Mouse (Mus musculus) spleen, adult 2 months (tissue): Measurements from ENCODE around the gene Arsa.

ENCODE experiments used
- CTCF ChIP-seq: fragments of 200-500 bp; IDR thresholded peaks from 2 replicates; pipeline ENCODE4 v1.5.1; 2011; ENCODE audit warnings: mild to moderate bottlenecking, inconsistent platforms; ENCODE audit not compliant: insufficient read depth, insufficient read length, insufficient replicate concordance; ENCODE audit errors: extremely low read depth
- POLR2A ChIP-seq: fragments of 200-500 bp; IDR thresholded peaks from 2 replicates; pipeline ENCODE4 v1.6.1; 2011; ENCODE audit warnings: low read depth, low read length, inconsistent platforms

DNA sequence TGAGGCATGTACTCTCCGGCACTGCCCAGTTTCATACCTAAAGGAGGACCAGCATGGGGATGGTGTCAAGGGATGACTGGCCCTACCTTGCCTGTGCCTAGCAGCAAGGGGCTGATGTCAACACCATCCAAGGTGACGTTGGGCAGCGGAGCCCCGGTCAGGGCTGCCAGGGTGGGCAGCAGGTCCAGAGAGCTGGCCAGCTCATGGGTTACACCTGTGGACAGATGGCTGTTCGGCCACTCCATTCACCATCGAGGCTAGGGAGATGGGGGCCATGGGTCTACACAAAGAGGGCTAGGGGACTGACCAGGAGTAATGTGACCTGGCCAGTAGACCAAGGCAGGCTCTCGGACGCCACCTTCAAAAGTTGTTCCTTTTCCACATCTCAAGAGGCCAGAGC lies 3.3 kb downstream of the Arsa start:
- TF ChIP-seq POLR2A (no peak), CTCF (no peak)
